ENCODE assay signal across 8 mouse cellular contexts in the genomic region with DNA sequence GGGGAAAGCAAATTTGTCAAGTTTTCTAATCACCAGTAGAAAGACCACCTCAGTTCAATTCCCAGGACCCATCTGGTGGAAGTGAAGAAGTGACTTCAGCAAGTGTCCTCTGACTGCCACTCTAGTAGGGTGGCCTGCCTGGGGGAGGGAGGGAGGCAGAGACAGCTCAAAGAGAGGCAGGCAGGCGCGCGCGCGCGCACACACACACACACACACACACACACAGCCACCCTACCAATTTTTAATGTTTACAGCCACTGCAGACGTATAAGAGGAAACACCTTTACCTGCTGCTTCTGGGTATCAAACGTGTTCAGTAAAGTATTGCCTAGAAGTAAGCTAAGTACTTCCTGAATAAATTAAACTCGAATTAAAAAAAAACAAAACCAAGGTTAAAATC. TPM values are rescaled to one million over a fixed set of nuclear protein-coding genes. Genes with fewer than 3 reads are reported as not detected.
DNase-seq lines count a peak whose midpoint lies in the region; ATAC-seq and TF ChIP-seq lines count a peak whose summit lies in the region.

No protein-coding gene starts in this region.

- ATAC-seq in embryonic facial prominence, embryonic 13.5 days (ENCODE audit: insufficient number of reproducible peaks, insufficient read depth, low FRiP score, low TSS enrichment, low read depth) = peak; percentile 59; the same call in 1 of the 2 replicates
- ATAC-seq in hindbrain, embryonic 11.5 days (ENCODE audit: low FRiP score) = peak; percentile 58
- ATAC-seq in limb, embryonic 14.5 days (ENCODE audit: low FRiP score, low read depth) = no peak
- peak; percentile 57 for ATAC-seq in midbrain, embryonic 13.5 days
- ATAC-seq in stomach, postnatal 0 days (ENCODE audit: low FRiP score, low TSS enrichment) = no peak

- H3K9ac ChIP-seq in embryonic facial prominence, embryonic 13.5 days = peak overlapping the region; percentile 97
- peak overlapping the region; percentile 99 for H3K9ac ChIP-seq in hindbrain, embryonic 11.5 days (ENCODE audit: low read depth, low read length)
- H3K9ac ChIP-seq in limb, embryonic 14.5 days (ENCODE audit: low read depth, low read length, severe bottlenecking) = peak overlapping the region; percentile 99
- peak overlapping the region; percentile 97 for H3K9ac ChIP-seq in midbrain, embryonic 13.5 days (replicated peaks)
- H3K9ac ChIP-seq in stomach, postnatal 0 days (ENCODE audit: low read length) = peak overlapping the region; percentile 98

- peak overlapping the region; percentile 87; the same call in 1 of the 2 replicates for H3K27ac ChIP-seq in embryonic facial prominence, embryonic 13.5 days
- H3K27ac ChIP-seq in hindbrain, embryonic 11.5 days (ENCODE audit: low read depth, low read length) = peak overlapping the region; percentile 90; the same call in 1 of the 2 replicates
- peak overlapping the region; percentile 87 for H3K27ac ChIP-seq in limb, embryonic 14.5 days (replicated peaks; ENCODE audit: low read depth, low read length)
- peak overlapping the region; percentile 89 for H3K27ac ChIP-seq in midbrain, embryonic 13.5 days
- peak overlapping the region; percentile 97 for H3K27ac ChIP-seq in stomach, postnatal 0 days (replicated peaks)

- peak overlapping the region; percentile 85 for H3K4me3 ChIP-seq in embryonic facial prominence, embryonic 13.5 days
- H3K4me3 ChIP-seq in hindbrain, embryonic 11.5 days (ENCODE audit: low read depth, low read length) = peak overlapping the region; percentile 92
- H3K4me3 ChIP-seq in limb, embryonic 14.5 days (replicated peaks; ENCODE audit: low read length) = peak overlapping the region; percentile 94
- H3K4me3 ChIP-seq in midbrain, embryonic 13.5 days (replicated peaks) = peak overlapping the region; percentile 90
- H3K4me3 ChIP-seq in stomach, postnatal 0 days (ENCODE audit: low read depth, low read length) = peak overlapping the region; percentile 95

- TF ChIP-seq CTCF in stomach, postnatal 0 days (IDR thresholded peaks at IDR 0.05; ENCODE audit: low read depth) = no peak

- DNase-seq in adrenal gland, adult (ENCODE audit: inconsistent age in 2 of 2, low spot score in 1 of 2) = peak; percentile 24 to 63
- DNase-seq in adrenal gland, adult 18-20 months (ENCODE audit: low spot score in 2 of 2) = no peak
- DNase-seq in adrenal gland, postnatal 25 days = peak; percentile 29
- peak; percentile 58 for DNase-seq in hindbrain, embryonic 11.5 days (ENCODE audit: low spot score)
- DNase-seq in limb, embryonic 14.5 days (ENCODE audit: low spot score) = peak; percentile 41
- DNase-seq in stomach, postnatal 0 days (ENCODE audit: low spot score) = peak; percentile 57

- TF ChIP-seq POLR2A in limb, embryonic 14.5 days (IDR thresholded peaks at IDR 0.05; ENCODE audit: borderline replicate concordance, extremely low read depth, insufficient read depth, insufficient read length) = no peak

- peaks cover 11% of the 10 kb centered on the region for H3K36me3 ChIP-seq in embryonic facial prominence, embryonic 13.5 days
- H3K36me3 ChIP-seq in hindbrain, embryonic 11.5 days (ENCODE audit: control insufficient read depth, insufficient read depth, low read length) = no peaks in the 10 kb centered on the region
- H3K36me3 ChIP-seq in limb, embryonic 14.5 days (ENCODE audit: control insufficient read depth, insufficient read depth, low read length) = peaks cover 3% of the 10 kb centered on the region; the same call in 1 of the 2 replicates
- peaks cover 11% of the 10 kb centered on the region; the same call in 1 of the 2 replicates for H3K36me3 ChIP-seq in midbrain, embryonic 13.5 days
- H3K36me3 ChIP-seq in stomach, postnatal 0 days (ENCODE audit: control insufficient read depth, insufficient read depth, low read length) = no peaks in the 10 kb centered on the region

- 0 out of 2 replicates have a peak, but pooled peaks cover 4% of the 10 kb centered on the region for H3K9me3 ChIP-seq in embryonic facial prominence, embryonic 13.5 days
- H3K9me3 ChIP-seq in hindbrain, embryonic 11.5 days (ENCODE audit: control insufficient read depth, low read length) = no peaks in the 10 kb centered on the region
- no peaks in the 10 kb centered on the region for H3K9me3 ChIP-seq in limb, embryonic 14.5 days (ENCODE audit: control insufficient read depth, low read length)
- H3K9me3 ChIP-seq in midbrain, embryonic 13.5 days = no peaks in the 10 kb centered on the region
- H3K9me3 ChIP-seq in stomach, postnatal 0 days (ENCODE audit: control insufficient read depth, low read length) = no peaks in the 10 kb centered on the region

- H3K4me1 ChIP-seq in embryonic facial prominence, embryonic 13.5 days = peaks cover 17% of the 10 kb centered on the region
- H3K4me1 ChIP-seq in hindbrain, embryonic 11.5 days (replicated peaks; ENCODE audit: control insufficient read depth, insufficient read depth, low read length) = no peaks in the 10 kb centered on the region
- H3K4me1 ChIP-seq in limb, embryonic 14.5 days (ENCODE audit: control insufficient read depth, insufficient read depth, low read length) = peaks cover 14% of the 10 kb centered on the region
- H3K4me1 ChIP-seq in midbrain, embryonic 13.5 days (replicated peaks) = peaks cover 30% of the 10 kb centered on the region
- no peaks in the 10 kb centered on the region; the same call in 1 of the 2 replicates for H3K4me1 ChIP-seq in stomach, postnatal 0 days (replicated peaks; ENCODE audit: control insufficient read depth, insufficient read depth)

- H3K4me2 ChIP-seq in embryonic facial prominence, embryonic 13.5 days = peak overlapping the region; percentile 65
- H3K4me2 ChIP-seq in hindbrain, embryonic 11.5 days (replicated peaks; ENCODE audit: low read depth, low read length) = peak overlapping the region; percentile 51
- H3K4me2 ChIP-seq in limb, embryonic 14.5 days (replicated peaks; ENCODE audit: low read depth, low read length, severe bottlenecking) = peak overlapping the region; percentile 62
- peak overlapping the region; percentile 69 for H3K4me2 ChIP-seq in midbrain, embryonic 13.5 days (replicated peaks)
- peak overlapping the region; percentile 71 for H3K4me2 ChIP-seq in stomach, postnatal 0 days (replicated peaks; ENCODE audit: low read depth)

- 0% methylated on average over 9 of the region's 9 CpGs for WGBS in embryonic facial prominence, embryonic 13.5 days
- under 1% methylated on average over 9 of the region's 9 CpGs for WGBS in hindbrain, embryonic 11.5 days
- whole genome bisulfite sequencing in limb, embryonic 14.5 days = 1% methylated on average over 9 of the region's 9 CpGs
- WGBS in midbrain, embryonic 13.5 days = 0% methylated on average over 9 of the region's 9 CpGs
- WGBS in stomach, postnatal 0 days = 2% methylated on average over 9 of the region's 9 CpGs

- H3K27me3 ChIP-seq in embryonic facial prominence, embryonic 13.5 days = no peaks in the 10 kb centered on the region
- H3K27me3 ChIP-seq in hindbrain, embryonic 11.5 days (ENCODE audit: control insufficient read depth, insufficient read depth, low read length) = no peaks in the 10 kb centered on the region
- H3K27me3 ChIP-seq in limb, embryonic 14.5 days (ENCODE audit: control insufficient read depth, insufficient read depth, low read length) = no peaks in the 10 kb centered on the region
- no peaks in the 10 kb centered on the region for H3K27me3 ChIP-seq in midbrain, embryonic 13.5 days
- H3K27me3 ChIP-seq in stomach, postnatal 0 days (ENCODE audit: control insufficient read depth, insufficient read depth, low read length) = no peaks in the 10 kb centered on the region

- no peak for TF ChIP-seq EP300 in stomach, postnatal 0 days (optimal IDR thresholded peaks at IDR 0.05)

RNA-seq across cellular contexts. Expression of gene Atxn7, which starts 1.2 kb away (rescaled TPM):
- 10 to 100 TPM; 24.0 to 31.2 TPM for total RNA-seq in adrenal gland, adult 18-20 months (2021)
- 28.7 and 30.4 TPM in 2 replicates for total RNA-seq in adrenal gland, postnatal 25 days (2021)
- polyA plus RNA-seq in embryonic facial prominence, embryonic 13.5 days (2015; fragmentation: Nextera tagmentation; extraction: Ambion mirVana) = 5.0 and 5.6 TPM in 2 replicates
- polyA plus RNA-seq in hindbrain, embryonic 11.5 days (2014; fragmentation: Nextera tagmentation; extraction: Ambion mirVana) = 4.4 and 6.3 TPM in 2 replicates
- polyA plus RNA-seq in limb, embryonic 14.5 days (2012; rRNA removed) = 18.7 and 26.7 TPM in 2 replicates
- polyA plus RNA-seq in limb, embryonic 14.5 days (2014; fragmentation: Nextera tagmentation; extraction: Ambion mirVana) = 6.4 and 8.8 TPM in 2 replicates
- 3.4 and 3.8 TPM in 2 replicates for polyA plus RNA-seq in midbrain, embryonic 13.5 days (2015; fragmentation: Nextera tagmentation; extraction: Ambion mirVana)
- polyA plus RNA-seq in stomach, postnatal 0 days (2015; fragmentation: Nextera tagmentation; extraction: Ambion mirVana) = 3.7 and 4.3 TPM in 2 replicates

RNA-seq across cellular contexts. Expression of gene Thoc7, which starts 1.6 kb away (rescaled TPM):
- total RNA-seq in adrenal gland, adult 18-20 months (2021) = 10 to 100 TPM; 84.2 to 91.5 TPM
- total RNA-seq in adrenal gland, postnatal 25 days (2021) = 105 and 129 TPM in 2 replicates
- polyA plus RNA-seq in embryonic facial prominence, embryonic 13.5 days (2015; fragmentation: Nextera tagmentation; extraction: Ambion mirVana) = 200 and 231 TPM in 2 replicates
- polyA plus RNA-seq in hindbrain, embryonic 11.5 days (2014; fragmentation: Nextera tagmentation; extraction: Ambion mirVana) = 253 TPM in 2 replicates
- polyA plus RNA-seq in limb, embryonic 14.5 days (2012; rRNA removed) = 89.4 and 116 TPM in 2 replicates
- 194 and 195 TPM in 2 replicates for polyA plus RNA-seq in limb, embryonic 14.5 days (2014; fragmentation: Nextera tagmentation; extraction: Ambion mirVana)
- polyA plus RNA-seq in midbrain, embryonic 13.5 days (2015; fragmentation: Nextera tagmentation; extraction: Ambion mirVana) = 196 and 215 TPM in 2 replicates
- polyA plus RNA-seq in stomach, postnatal 0 days (2015; fragmentation: Nextera tagmentation; extraction: Ambion mirVana) = 130 and 138 TPM in 2 replicates

RNA-seq across cellular contexts. Expression of gene Gm281, which starts 45.8 kb away (rescaled TPM):
- not detected for total RNA-seq in adrenal gland, adult 18-20 months (2021)
- not detected in 2 replicates for total RNA-seq in adrenal gland, postnatal 25 days (2021)
- not detected in 2 replicates for polyA plus RNA-seq in embryonic facial prominence, embryonic 13.5 days (2015; fragmentation: Nextera tagmentation; extraction: Ambion mirVana)
- not detected in 2 replicates for polyA plus RNA-seq in hindbrain, embryonic 11.5 days (2014; fragmentation: Nextera tagmentation; extraction: Ambion mirVana)
- polyA plus RNA-seq in limb, embryonic 14.5 days (2012; rRNA removed) = 0.03 TPM in 1 of 2 replicates, not detected in the other
- polyA plus RNA-seq in limb, embryonic 14.5 days (2014; fragmentation: Nextera tagmentation; extraction: Ambion mirVana) = 0.08 TPM in 2 replicates
- polyA plus RNA-seq in midbrain, embryonic 13.5 days (2015; fragmentation: Nextera tagmentation; extraction: Ambion mirVana) = not detected in 2 replicates
- polyA plus RNA-seq in stomach, postnatal 0 days (2015; fragmentation: Nextera tagmentation; extraction: Ambion mirVana) = not detected in 2 replicates

Comparison
In these comparisons a context has a peak if more than half of its experiments do, and no peak if none do; other contexts are left out.
1. DNase-seq: peak in adrenal gland, adult (2 of 2), adrenal gland, postnatal 25 days (single experiment), hindbrain, embryonic 11.5 days (single experiment), limb, embryonic 14.5 days (single experiment) and stomach, postnatal 0 days (single experiment); none in adrenal gland, adult 18-20 months (0 of 2).
2. ATAC-seq: peak in embryonic facial prominence, embryonic 13.5 days (single experiment), hindbrain, embryonic 11.5 days (single experiment) and midbrain, embryonic 13.5 days (single experiment); none in limb, embryonic 14.5 days (single experiment) and stomach, postnatal 0 days (single experiment).
3. Peak in every context shown above with its lines, with median percentiles within 50 percentile points of each other: H3K27ac ChIP-seq, H3K4me2 ChIP-seq, H3K4me3 ChIP-seq and H3K9ac ChIP-seq.